Mouse (Mus musculus): ENCODE measurements around the gene Krt16.

Gene Krt16

GRCm38 (mm10) chr11:100248852-100249465 lies at the start of gene Krt16:
Gene Krt16 (minus strand): TSS chr11:100248902.
- no peak for DNase-seq (ENCODE audit: low spot score)

GRCm38 (mm10) chr11:100297801-100298200 lies 49.1 kb upstream of the Krt16 start:
- DNase-seq (ENCODE audit: low spot score), result no peak

GRCm38 (mm10) chr11:100295308-100295707 lies 46.6 kb upstream of the Krt16 start:
- DNase-seq (ENCODE audit: low spot score), result peak; percentile 66

GRCm38 (mm10) chr11:100292884-100293283 lies 44.2 kb upstream of the Krt16 start:
- no peak for DNase-seq (ENCODE audit: low spot score)

GRCm38 (mm10) chr11:100290235-100290634 lies 41.5 kb upstream of the Krt16 start:
- DNase-seq (ENCODE audit: low spot score), result no peak

- DNase-seq (ENCODE audit: low spot score), result no peak
Observed at GRCm38 (mm10) chr11:100288942-100289341, 40.2 kb upstream of the Krt16 start.

GRCm38 (mm10) chr11:100287024-100287423 lies 38.3 kb upstream of the Krt16 start:
- peak; percentile 31 for DNase-seq (ENCODE audit: low spot score)

- DNase-seq (ENCODE audit: low spot score), result no peak
Observed at GRCm38 (mm10) chr11:100284988-100285387, 36.3 kb upstream of the Krt16 start.

GRCm38 (mm10) chr11:100282549-100282948 lies 33.8 kb upstream of the Krt16 start:
- DNase-seq (ENCODE audit: low spot score), result peak; percentile 60

- peak; percentile 83 for DNase-seq (ENCODE audit: low spot score)
Observed at GRCm38 (mm10) chr11:100281596-100282544, 33.2 kb upstream of the Krt16 start.

- no peak for DNase-seq (ENCODE audit: low spot score)
Observed at GRCm38 (mm10) chr11:100278759-100279158, 30.1 kb upstream of the Krt16 start.

- no peak for DNase-seq (ENCODE audit: low spot score)
Observed at GRCm38 (mm10) chr11:100277726-100278480, 29.2 kb upstream of the Krt16 start.

- no peak for DNase-seq (ENCODE audit: low spot score)
Observed at GRCm38 (mm10) chr11:100275466-100275865, 26.8 kb upstream of the Krt16 start.

GRCm38 (mm10) chr11:100274719-100275118 lies 26.0 kb upstream of the Krt16 start:
- no peak for DNase-seq (ENCODE audit: low spot score)

GRCm38 (mm10) chr11:100271878-100272277 lies 23.2 kb upstream of the Krt16 start:
- DNase-seq (ENCODE audit: low spot score), result no peak

GRCm38 (mm10) chr11:100269821-100270332 lies 21.2 kb upstream of the Krt16 start, which contains the start of gene Krt42:
Gene Krt42 (minus strand): TSS chr11:100269871.
- no peak for DNase-seq (ENCODE audit: low spot score)

GRCm38 (mm10) chr11:100262058-100262980 lies 13.6 kb upstream of the Krt16 start:
- no peak for DNase-seq (ENCODE audit: low spot score)

- no peak for DNase-seq (ENCODE audit: low spot score)
Observed at GRCm38 (mm10) chr11:100261235-100261605, 12.5 kb upstream of the Krt16 start.

GRCm38 (mm10) chr11:100260514-100261234 lies 12.0 kb upstream of the Krt16 start, which contains the start of gene Krt17:
Gene Krt17 (minus strand): TSS chr11:100261029.
- no peak for DNase-seq (ENCODE audit: low spot score)

GRCm38 (mm10) chr11:100259079-100259478 lies 10.4 kb upstream of the Krt16 start:
- DNase-seq (ENCODE audit: low spot score), result no peak

All from ovary, postnatal 10 days (tissue).